Mouse (Mus musculus): ENCODE results near the gene Edem2. TPM values are rescaled to one million over a fixed set of nuclear protein-coding genes. Genes with fewer than 3 reads are reported as not detected.
"Not testable (repeated sequence)": the region's sequence is repeated elsewhere in the genome, so short reads cannot be mapped to it uniquely, and the experiment has no call there.

Edem2 gene
- polyA plus RNA-seq, 1 experiment from 2014 or later: 28.7 TPM

GRCm38 (mm10) chr2:155745487-155745886, 16.2 kb upstream of the Edem2 start:
- Histone ChIP-seq H3K4me2 (ENCODE audit: low read length) (no peak overlapping the region), H3K27me3 (ENCODE audit: control insufficient read depth, insufficient read depth, low read length) (no peaks in the 10 kb centered on the region), H3K36me3 (ENCODE audit: control insufficient read depth, insufficient read depth, low read length) (no peaks in the 10 kb centered on the region), H3K9me3 (ENCODE audit: control insufficient read depth, low read length) (no peaks in the 10 kb centered on the region), H3K27ac (replicated peaks in 1 of 2; ENCODE audit: control insufficient read depth in 1 of 2, insufficient read depth in 1 of 2, low read depth in 2 of 2, low read length in 2 of 2) (no peak overlapping the region), H3K4me1 (ENCODE audit: control insufficient read depth in 2 of 2, insufficient read depth in 2 of 2, low read length in 2 of 2) (peaks cover 13 to 17% of the 10 kb centered on the region in 2 experiments), H3K4me3 (ENCODE audit: control insufficient read depth in 1 of 2, insufficient read depth in 1 of 2, low read depth in 1 of 2, low read length in 2 of 2) (no peak overlapping the region), H3K9ac (ENCODE audit: low read length) (no peak overlapping the region)
- no peak for ATAC-seq (ENCODE audit: insufficient number of reproducible peaks, insufficient read depth, low FRiP score, low read depth)
- WGBS: 61% methylated on average over 3 of the region's 3 CpGs

GRCm38 (mm10) chr2:155743351-155743750, 14.1 kb upstream of the Edem2 start:
- H3K9ac ChIP-seq (ENCODE audit: low read length): no peak overlapping the region
- H3K36me3 ChIP-seq (ENCODE audit: control insufficient read depth, insufficient read depth, low read length): no peaks in the 10 kb centered on the region
- H3K4me2 ChIP-seq (ENCODE audit: low read length): peak overlapping the region; percentile 4; the same call in 1 of the 2 replicates
- H3K4me1 ChIP-seq (ENCODE audit: control insufficient read depth in 2 of 2, insufficient read depth in 2 of 2, low read length in 2 of 2): peaks cover 13 to 17% of the 10 kb centered on the region in 2 experiments
- WGBS: 71% methylated on average over 9 of the region's 9 CpGs
- H3K27me3 ChIP-seq (ENCODE audit: control insufficient read depth, insufficient read depth, low read length): no peaks in the 10 kb centered on the region
- H3K27ac ChIP-seq (replicated peaks in 1 of 2; ENCODE audit: control insufficient read depth in 1 of 2, insufficient read depth in 1 of 2, low read depth in 2 of 2, low read length in 2 of 2): peak overlapping the region; percentile 36 to 74; a peak in 3 of 4 replicates
- ATAC-seq (ENCODE audit: insufficient number of reproducible peaks, insufficient read depth, low FRiP score, low read depth): no peak
- no peaks in the 10 kb centered on the region for H3K9me3 ChIP-seq (ENCODE audit: control insufficient read depth, low read length)
- H3K4me3 ChIP-seq (ENCODE audit: control insufficient read depth in 1 of 2, insufficient read depth in 1 of 2, low read depth in 1 of 2, low read length in 2 of 2): no peak overlapping the region

DNA sequence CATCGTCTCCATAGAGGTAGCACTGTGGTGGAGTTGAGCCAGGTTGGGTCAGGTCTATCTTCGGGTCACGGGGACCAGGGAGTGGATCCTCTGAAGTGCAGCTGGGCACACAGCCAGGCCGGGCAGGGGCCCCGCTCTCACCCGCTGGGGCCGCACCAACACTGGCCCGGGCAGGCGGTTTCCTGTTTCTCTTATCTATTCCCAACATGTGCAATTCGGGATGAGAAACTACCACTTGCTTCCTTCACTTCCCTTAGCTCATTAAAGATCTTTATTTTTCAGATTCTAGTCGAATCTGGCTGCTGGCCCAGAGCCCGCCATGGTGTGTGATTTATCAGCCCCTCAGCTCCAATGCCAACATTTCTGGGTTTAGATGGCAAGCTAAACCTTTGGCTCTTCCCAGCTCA, 13.7 kb upstream of the Edem2 start:
- Histone ChIP-seq H3K4me3 (ENCODE audit: control insufficient read depth in 1 of 2, insufficient read depth in 1 of 2, low read depth in 1 of 2, low read length in 2 of 2) (no peak overlapping the region), H3K4me1 (ENCODE audit: control insufficient read depth in 2 of 2, insufficient read depth in 2 of 2, low read length in 2 of 2) (peaks cover 13 to 17% of the 10 kb centered on the region in 2 experiments), H3K9ac (ENCODE audit: low read length) (no peak overlapping the region), H3K4me2 (ENCODE audit: low read length) (peak overlapping the region; percentile 4; the same call in 1 of the 2 replicates), H3K27ac (replicated peaks in 1 of 2; ENCODE audit: control insufficient read depth in 1 of 2, insufficient read depth in 1 of 2, low read depth in 2 of 2, low read length in 2 of 2) (peak overlapping the region; percentile 36 to 74), H3K9me3 (ENCODE audit: control insufficient read depth, low read length) (no peaks in the 10 kb centered on the region), H3K36me3 (ENCODE audit: control insufficient read depth, insufficient read depth, low read length) (no peaks in the 10 kb centered on the region), H3K27me3 (ENCODE audit: control insufficient read depth, insufficient read depth, low read length) (no peaks in the 10 kb centered on the region)
- WGBS: 33% methylated on average over 12 of the region's 12 CpGs
- peak; percentile 81 for ATAC-seq (ENCODE audit: insufficient number of reproducible peaks, insufficient read depth, low FRiP score, low read depth)

DNA sequence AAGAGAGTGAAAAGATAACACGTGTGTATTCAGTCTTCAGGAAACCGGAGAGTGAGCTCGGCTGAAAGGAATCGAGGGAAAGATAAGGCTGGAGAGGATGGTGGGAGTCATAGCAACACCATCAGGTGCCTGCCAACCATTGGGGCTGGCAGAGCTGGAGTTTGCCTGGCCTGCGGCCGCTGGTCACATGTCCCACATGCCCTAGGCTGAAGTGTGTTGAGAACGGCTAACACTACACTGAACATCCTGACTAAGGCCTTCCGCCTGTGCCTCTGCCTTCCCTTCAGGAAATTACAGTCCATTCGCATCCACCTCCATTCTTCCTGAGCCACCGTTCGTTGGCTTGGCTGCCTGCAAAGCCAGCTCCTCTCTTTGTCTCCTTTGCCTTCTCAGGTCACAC, 12.9 kb upstream of the Edem2 start:
- peaks cover 13 to 17% of the 10 kb centered on the region in 2 experiments for H3K4me1 ChIP-seq (ENCODE audit: control insufficient read depth in 2 of 2, insufficient read depth in 2 of 2, low read length in 2 of 2)
- no peak overlapping the region for H3K4me3 ChIP-seq (ENCODE audit: control insufficient read depth in 1 of 2, insufficient read depth in 1 of 2, low read depth in 1 of 2, low read length in 2 of 2)
- H3K27me3 ChIP-seq (ENCODE audit: control insufficient read depth, insufficient read depth, low read length): no peaks in the 10 kb centered on the region
- peak overlapping the region; percentile 49 to 74; a peak in 3 of 4 replicates for H3K27ac ChIP-seq (replicated peaks in 1 of 2; ENCODE audit: control insufficient read depth in 1 of 2, insufficient read depth in 1 of 2, low read depth in 2 of 2, low read length in 2 of 2)
- H3K9me3 ChIP-seq (ENCODE audit: control insufficient read depth, low read length): no peaks in the 10 kb centered on the region
- WGBS: 37% methylated on average over 11 of the region's 11 CpGs
- H3K4me2 ChIP-seq (ENCODE audit: low read length): peak overlapping the region; percentile 4; the same call in 1 of the 2 replicates
- peak; percentile 67 for ATAC-seq (ENCODE audit: insufficient number of reproducible peaks, insufficient read depth, low FRiP score, low read depth)
- no peak overlapping the region for H3K9ac ChIP-seq (ENCODE audit: low read length)
- no peaks in the 10 kb centered on the region for H3K36me3 ChIP-seq (ENCODE audit: control insufficient read depth, insufficient read depth, low read length)

GRCm38 (mm10) chr2:155737803-155738202, 8.5 kb upstream of the Edem2 start:
- H3K27me3 ChIP-seq (ENCODE audit: control insufficient read depth, insufficient read depth, low read length): no peaks in the 10 kb centered on the region
- H3K4me1 ChIP-seq (ENCODE audit: control insufficient read depth in 2 of 2, insufficient read depth in 2 of 2, low read length in 2 of 2): peaks cover 6 to 11% of the 10 kb centered on the region in 2 experiments; a peak in 3 of 4 replicates
- no peak overlapping the region for H3K9ac ChIP-seq (ENCODE audit: low read length)
- no peaks in the 10 kb centered on the region for H3K36me3 ChIP-seq (ENCODE audit: control insufficient read depth, insufficient read depth, low read length)
- H3K9me3 ChIP-seq (ENCODE audit: control insufficient read depth, low read length): no peaks in the 10 kb centered on the region
- WGBS: 74% methylated on average over 9 of the region's 9 CpGs
- no peak for ATAC-seq (ENCODE audit: insufficient number of reproducible peaks, insufficient read depth, low FRiP score, low read depth)
- no peak overlapping the region for H3K4me2 ChIP-seq (ENCODE audit: low read length)
- no peak overlapping the region for H3K27ac ChIP-seq (replicated peaks in 1 of 2; ENCODE audit: control insufficient read depth in 1 of 2, insufficient read depth in 1 of 2, low read depth in 2 of 2, low read length in 2 of 2)
- no peak overlapping the region for H3K4me3 ChIP-seq (ENCODE audit: control insufficient read depth in 1 of 2, insufficient read depth in 1 of 2, low read depth in 1 of 2, low read length in 2 of 2)

- Histone ChIP-seq H3K27ac (replicated peaks in 1 of 2; ENCODE audit: control insufficient read depth in 1 of 2, insufficient read depth in 1 of 2, low read depth in 2 of 2, low read length in 2 of 2) (no peak overlapping the region), H3K4me3 (ENCODE audit: control insufficient read depth in 1 of 2, insufficient read depth in 1 of 2, low read depth in 1 of 2, low read length in 2 of 2) (no peak overlapping the region), H3K4me2 (ENCODE audit: low read length) (no peak overlapping the region), H3K9me3 (ENCODE audit: control insufficient read depth, low read length) (no peaks in the 10 kb centered on the region), H3K4me1 (ENCODE audit: control insufficient read depth in 2 of 2, insufficient read depth in 2 of 2, low read length in 2 of 2) (peaks cover 0 to 3% of the 10 kb centered on the region in 2 experiments; a peak in 1 of 4 replicates), H3K9ac (ENCODE audit: low read length) (no peak overlapping the region), H3K36me3 (ENCODE audit: control insufficient read depth, insufficient read depth, low read length) (no peaks in the 10 kb centered on the region), H3K27me3 (ENCODE audit: control insufficient read depth, insufficient read depth, low read length) (no peaks in the 10 kb centered on the region)
- 43% methylated on average over 6 of the region's 6 CpGs for WGBS
- no peak for ATAC-seq (ENCODE audit: insufficient number of reproducible peaks, insufficient read depth, low FRiP score, low read depth)
These were observed 7.7 kb upstream of the Edem2 start for GRCm38 (mm10) chr2:155736936-155737335.

- not testable (repeated sequence) for H3K27me3 ChIP-seq (ENCODE audit: control insufficient read depth, insufficient read depth, low read length); H3K4me1 ChIP-seq (ENCODE audit: control insufficient read depth in 2 of 2, insufficient read depth in 2 of 2, low read length in 2 of 2); ATAC-seq (ENCODE audit: insufficient number of reproducible peaks, insufficient read depth, low FRiP score, low read depth); H3K36me3 ChIP-seq (ENCODE audit: control insufficient read depth, insufficient read depth, low read length); H3K4me3 ChIP-seq (ENCODE audit: control insufficient read depth in 1 of 2, insufficient read depth in 1 of 2, low read depth in 1 of 2, low read length in 2 of 2); H3K27ac ChIP-seq (replicated peaks in 1 of 2; ENCODE audit: control insufficient read depth in 1 of 2, insufficient read depth in 1 of 2, low read depth in 2 of 2, low read length in 2 of 2); H3K4me2 ChIP-seq (ENCODE audit: low read length); H3K9ac ChIP-seq (ENCODE audit: low read length); H3K9me3 ChIP-seq (ENCODE audit: control insufficient read depth, low read length)
- 75% methylated on average over 5 of the region's 5 CpGs for WGBS
These were observed 6.5 kb upstream of the Edem2 start, which contains the start of gene Gm17581 for GRCm38 (mm10) chr2:155735766-155736165. Gene Gm17581 (minus strand): TSS chr2:155735866.

DNA sequence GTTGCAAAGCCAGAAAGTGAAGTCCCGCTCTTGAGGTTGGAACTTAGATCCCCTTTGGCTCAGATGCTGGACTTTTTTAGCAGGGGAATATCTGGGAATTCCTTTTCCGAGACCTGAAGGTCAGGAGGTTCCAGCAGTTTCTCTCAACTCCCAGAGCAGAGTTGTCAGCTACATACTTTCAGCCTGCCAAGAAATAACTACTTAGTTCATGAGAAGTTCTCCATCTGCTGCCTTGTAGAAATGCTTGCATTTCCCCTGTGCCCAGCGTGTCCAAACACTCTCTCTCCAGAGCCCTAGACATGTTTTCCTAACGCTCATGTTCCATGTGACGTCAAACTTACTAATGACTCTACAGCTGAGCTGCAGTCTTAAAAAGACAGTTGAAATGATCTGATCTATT, 5.8 kb upstream of the Edem2 start:
- Histone ChIP-seq H3K27ac (replicated peaks in 1 of 2; ENCODE audit: control insufficient read depth in 1 of 2, insufficient read depth in 1 of 2, low read depth in 2 of 2, low read length in 2 of 2) (no peak overlapping the region), H3K4me3 (ENCODE audit: control insufficient read depth in 1 of 2, insufficient read depth in 1 of 2, low read depth in 1 of 2, low read length in 2 of 2) (no peak overlapping the region), H3K27me3 (ENCODE audit: control insufficient read depth, insufficient read depth, low read length) (no peaks in the 10 kb centered on the region), H3K36me3 (ENCODE audit: control insufficient read depth, insufficient read depth, low read length) (no peaks in the 10 kb centered on the region), H3K4me1 (ENCODE audit: control insufficient read depth in 2 of 2, insufficient read depth in 2 of 2, low read length in 2 of 2) (peaks cover 0 to 3% of the 10 kb centered on the region in 2 experiments; a peak in 1 of 4 replicates), H3K9ac (ENCODE audit: low read length) (no peak overlapping the region), H3K9me3 (ENCODE audit: control insufficient read depth, low read length) (no peaks in the 10 kb centered on the region), H3K4me2 (ENCODE audit: low read length) (no peak overlapping the region)
- 67% methylated on average over 5 of the region's 5 CpGs for WGBS
- ATAC-seq (ENCODE audit: insufficient number of reproducible peaks, insufficient read depth, low FRiP score, low read depth): no peak
